Mouse (Mus musculus) heart, embryonic 15.5 days (tissue): ENCODE data around the gene Cldn15. TPM values are rescaled to one million over a fixed set of nuclear protein-coding genes. Genes with fewer than 3 reads are reported as not detected.
A peak's percentile ranks its signal among the peaks of the same experiment; 100 is the strongest.

Source experiments
- ATAC-seq: fragments of 200-750 bp; cut with Nextera tagmentation; replicated peaks from 2 replicates; pipeline ENCODE4 v1.8.0; 2017; ENCODE audit warnings: low read depth, moderate TSS enrichment; ENCODE audit not compliant: insufficient number of reproducible peaks, insufficient read depth, low FRiP score
- H3K27ac ChIP-seq: fragments of 300-500 bp; sonication (generic); 2 replicates; pipeline ENCODE4 v1.5.1; 2015; ENCODE audit warnings: mild to moderate bottlenecking, inconsistent platforms
- H3K27me3 ChIP-seq: fragments of 300-500 bp; sonication (generic); 2 replicates; pipeline ENCODE4 v1.6.1; 2015; ENCODE audit warnings: inconsistent platforms
- H3K36me3 ChIP-seq: fragments of 300-500 bp; sonication (generic); 2 replicates; pipeline ENCODE4 v1.6.1; 2015; ENCODE audit warnings: mild to moderate bottlenecking, inconsistent platforms
- H3K4me1 ChIP-seq: fragments of 300-500 bp; sonication (generic); replicated peaks from 2 replicates; pipeline ENCODE4 v1.6.1; 2015; ENCODE audit warnings: inconsistent platforms
- H3K4me2 ChIP-seq: fragments of 300-500 bp; sonication (generic); 2 replicates; pipeline ENCODE4 v1.6.1; 2015; ENCODE audit warnings: inconsistent platforms, mild to moderate bottlenecking, moderate library complexity
- H3K4me3 ChIP-seq: fragments of 300-500 bp; sonication (generic); 2 replicates; pipeline ENCODE4 v1.5.1; 2015; ENCODE audit warnings: mild to moderate bottlenecking, inconsistent platforms
- H3K9ac ChIP-seq: fragments of 300-500 bp; sonication (generic); 2 replicates; pipeline ENCODE4 v1.6.1; 2015; ENCODE audit warnings: mild to moderate bottlenecking, inconsistent platforms
- H3K9me3 ChIP-seq: fragments of 300-500 bp; sonication (generic); replicated peaks from 2 replicates; pipeline ENCODE4 v1.6.1; 2016; ENCODE audit warnings: inconsistent platforms
- WGBS: fragments of 180-500 bp; shearing (Covaris S2); methylation state at CpG from one replicate; pipeline ENCODE4 v1.1.7; 2015; ENCODE audit warnings: mixed read lengths; 5-methylcytosine and 5-hydroxymethylcytosine counted together
- microRNA counts: library from miRNA; unstranded; fragments of <30 nt; microRNA quantifications from one replicate; lab custom pipeline; 2016
- microRNA-seq: library from miRNA; unstranded; fragments of <30 nt; microRNA quantifications from one replicate; pipeline ENCODE4, GENCODE M21; 2016
- polyA plus RNA-seq: library from polyadenylated mRNA; unstranded; fragments of >200 nt; fragmentation: Nextera tagmentation; extraction: Ambion mirVana; gene quantifications from 2 replicates; pipeline ENCODE4 v1.2.1, GENCODE M21; 2015

Cldn15 gene
- polyA plus RNA-seq, 1 experiment from 2014 or later, result 6.7 TPM

DNA sequence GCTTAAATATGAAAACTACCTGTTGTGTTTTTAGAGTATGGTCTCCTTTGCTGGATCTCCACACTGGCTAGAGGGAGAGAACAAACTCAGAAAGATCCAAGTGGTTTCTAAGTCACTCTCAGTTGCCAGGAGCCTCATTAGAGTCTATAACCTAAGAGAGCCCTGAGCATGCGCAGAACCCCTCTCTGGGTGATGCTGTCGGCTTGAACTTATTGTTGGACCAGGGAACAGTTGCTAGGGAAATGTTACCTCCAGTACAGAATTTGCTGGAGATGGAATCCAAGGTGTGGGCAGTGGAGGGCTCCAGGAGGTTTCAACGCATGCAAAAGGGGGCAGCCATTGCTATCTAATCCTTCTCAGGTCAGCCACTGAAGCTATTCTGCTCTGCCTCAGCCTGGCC, 57.9 kb downstream of the Cldn15 start:
- no peak for ATAC-seq
- 44% methylated on average over 3 of the region's 3 CpGs for WGBS
- H3K4me1 ChIP-seq, result peaks cover 2% of the 10 kb centered on the region; the same call in 1 of the 2 replicates
- no peak overlapping the region for H3K27ac ChIP-seq
- H3K36me3 ChIP-seq, result no peaks in the 10 kb centered on the region
- H3K9me3 ChIP-seq, result no peaks in the 10 kb centered on the region
- no peak overlapping the region for H3K4me2 ChIP-seq
- no peak overlapping the region for H3K4me3 ChIP-seq
- peaks cover 69% of the 10 kb centered on the region for H3K27me3 ChIP-seq
- H3K9ac ChIP-seq, result no peak overlapping the region

DNA sequence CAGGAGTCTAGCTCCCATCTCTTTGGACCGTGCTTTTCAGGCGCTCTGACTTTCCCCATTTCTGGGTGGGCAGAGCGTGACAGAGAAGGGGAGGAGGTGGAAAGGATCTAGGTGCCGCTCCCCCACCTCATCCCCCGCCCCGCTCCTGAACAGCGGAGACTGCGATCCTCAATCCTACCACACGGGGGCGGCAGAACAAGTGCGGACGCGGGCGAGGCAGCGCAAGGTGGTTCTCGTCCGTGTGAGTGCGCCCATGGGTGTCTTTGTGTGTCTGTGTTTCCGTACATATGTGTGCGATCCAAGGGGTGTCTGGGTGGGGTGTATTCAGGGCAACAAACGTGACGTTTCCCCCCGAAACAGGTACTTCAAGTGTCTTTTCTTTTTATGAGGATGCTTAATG, 58.7 kb downstream of the Cldn15 start:
- Histone ChIP-seq H3K9ac (no peak overlapping the region), H3K4me2 (no peak overlapping the region), H3K4me1 (peaks cover 8% of the 10 kb centered on the region), H3K36me3 (no peaks in the 10 kb centered on the region), H3K27ac (no peak overlapping the region), H3K4me3 (no peak overlapping the region), H3K27me3 (peaks cover 73% of the 10 kb centered on the region), H3K9me3 (no peaks in the 10 kb centered on the region)
- ATAC-seq, result no peak
- WGBS, result under 1% methylated on average over 23 of the region's 23 CpGs

MicroRNA genes within 50 kb of the gene (microRNA counts, 519-probe panel; counts per million panel counts)
- microRNA mmu-miR-702 (lab: Ali Mortazavi, UCI), result not detected

Small RNA genes within 50 kb of the gene (microRNA-seq; reads per million reads assigned to microRNA genes)
- 26.1 reads per million, percentile 36 among the genes with 10 or more reads in this experiment for gene Mir702

Other genes with a start within 250 kb of the Cldn15 start
- gene Col26a1, start 83.4 kb upstream of the Cldn15 start, polyA plus RNA-seq, result 13.9 and 19.7 TPM in 2 replicates
- 34.3 and 40.6 TPM in 2 replicates for gene Ift22, start 58.5 kb upstream of the Cldn15 start, polyA plus RNA-seq
- gene Fis1, start 13.3 kb upstream of the Cldn15 start, polyA plus RNA-seq, result 221 and 240 TPM in 2 replicates
- 34.9 and 50.1 TPM in 2 replicates for gene Plod3, start 20.4 kb downstream of the Cldn15 start, polyA plus RNA-seq
- gene Znhit1, start 21.4 kb downstream of the Cldn15 start, polyA plus RNA-seq, result 79.5 and 79.9 TPM in 2 replicates
- 0.10 TPM in 1 of 2 replicates, not detected in the other for gene Vgf, start 59.8 kb downstream of the Cldn15 start, polyA plus RNA-seq
- 120 and 132 TPM in 2 replicates for gene Ap1s1, start 79.5 kb downstream of the Cldn15 start, polyA plus RNA-seq
- gene Serpine1, start 105.7 kb downstream of the Cldn15 start, polyA plus RNA-seq, result 1.3 and 1.4 TPM in 2 replicates
- 6.5 and 9.4 TPM in 2 replicates for gene Trim56, start 149.6 kb downstream of the Cldn15 start, polyA plus RNA-seq
- gene Muc3, start 182.7 kb downstream of the Cldn15 start, polyA plus RNA-seq, result not detected in 2 replicates
- gene Muc3a, start 245.8 kb downstream of the Cldn15 start, polyA plus RNA-seq, result 0.15 and 0.25 TPM in 2 replicates